Mouse (Mus musculus) stomach, postnatal 0 days (tissue): ENCODE results near the gene Osbpl6.
A peak's percentile ranks its signal among the peaks of the same experiment; 100 is the strongest.

Experiments
- CTCF ChIP-seq: IDR thresholded peaks from 2 replicates; pipeline ENCODE4 v1.5.1; 2016; ENCODE audit warnings: antibody characterized with exemption, low read depth, mild to moderate bottlenecking, moderate library complexity
- EP300 ChIP-seq: optimal IDR thresholded peaks from 2 replicates; pipeline ENCODE3; 2016; ENCODE audit warnings: antibody characterized with exemption

DNA sequence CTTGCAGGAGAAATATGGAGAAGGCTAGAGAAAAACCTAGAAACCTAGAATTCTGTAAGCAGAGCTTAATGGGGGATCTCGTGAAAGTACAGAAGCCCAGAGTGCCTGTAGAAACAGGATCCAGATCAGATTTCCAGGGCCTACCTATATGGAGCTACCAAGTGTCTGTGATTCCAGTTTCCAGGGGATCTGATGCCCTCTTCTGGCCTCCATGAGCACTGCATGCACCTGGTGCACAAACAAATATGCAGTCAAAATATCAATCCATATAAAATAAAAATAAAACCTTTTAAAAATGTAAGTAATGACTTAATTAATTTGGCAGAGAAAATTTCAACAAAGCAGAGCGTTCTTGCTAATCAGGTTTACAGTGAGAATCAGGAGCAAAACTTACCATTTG, 44.2 kb upstream of the Osbpl6 start:
- TF ChIP-seq CTCF, result peak; percentile 70
- TF ChIP-seq EP300, result no peak
